Mouse (Mus musculus) liver, embryonic 16.5 days (tissue): ENCODE results near the gene Cep112. TPM values are rescaled to one million over a fixed set of nuclear protein-coding genes. Genes with fewer than 3 reads are reported as not detected.

Experiments used
- ATAC-seq: fragments of 200-750 bp; cut with Nextera tagmentation; 2 replicates; pipeline ENCODE4 v1.8.0; 2017; ENCODE audit warnings: low read depth, mild to moderate bottlenecking, moderate number of reproducible peaks, moderate library complexity
- H3K27ac ChIP-seq: fragments of 300-500 bp; sonication (generic); 2 replicates; pipeline ENCODE4 v1.5.1; 2014; ENCODE audit warnings: mild to moderate bottlenecking, low read length
- H3K27me3 ChIP-seq: fragments of 300-500 bp; sonication (generic); 2 replicates; pipeline ENCODE4 v1.6.1; 2014; ENCODE audit warnings: low read depth, low read length, mixed read lengths; ENCODE audit not compliant: control insufficient read depth, insufficient read depth
- H3K36me3 ChIP-seq: fragments of 300-500 bp; sonication (generic); 2 replicates; pipeline ENCODE4 v1.6.1; 2014; ENCODE audit warnings: mild to moderate bottlenecking; ENCODE audit not compliant: control insufficient read depth, insufficient read depth
- H3K4me1 ChIP-seq: fragments of 300-500 bp; sonication (generic); 2 replicates; pipeline ENCODE4 v1.6.1; 2014; ENCODE audit warnings: low read depth, low read length, mixed read lengths; ENCODE audit not compliant: control insufficient read depth
- H3K4me2 ChIP-seq: fragments of 300-500 bp; sonication (generic); 2 replicates; pipeline ENCODE4 v1.6.1; 2014; ENCODE audit warnings: low read depth, low read length, mixed read lengths
- H3K4me3 ChIP-seq: fragments of 300-500 bp; sonication (generic); 2 replicates; pipeline ENCODE4 v1.5.1; 2014; ENCODE audit warnings: low read depth, mild to moderate bottlenecking, low read length
- H3K9ac ChIP-seq: fragments of 300-500 bp; sonication (generic); 2 replicates; pipeline ENCODE4 v1.6.1; 2014; ENCODE audit warnings: low read depth, low read length
- H3K9me3 ChIP-seq: fragments of 300-500 bp; sonication (generic); replicated peaks from 2 replicates; pipeline ENCODE4 v1.6.1; 2016; ENCODE audit warnings: low read length; ENCODE audit not compliant: control insufficient read depth
- WGBS: fragments of 180-500 bp; shearing (Covaris S2); extraction: QIAGEN DNeasy Blood & Tissue Kit; methylation state at CpG from one replicate; pipeline ENCODE4 v1.1.7; 2014; ENCODE audit not compliant: insufficient replicate concordance; 5-methylcytosine and 5-hydroxymethylcytosine counted together
- polyA plus RNA-seq: library from polyadenylated mRNA; unstranded; fragments of >200 nt; fragmentation: Nextera tagmentation; extraction: Ambion mirVana; gene quantifications from 2 replicates; pipeline ENCODE4 v1.2.1, GENCODE M21; 2015

Gene Cep112
- polyA plus RNA-seq, 1 experiment from 2014 or later: 0.96 TPM

DNA sequence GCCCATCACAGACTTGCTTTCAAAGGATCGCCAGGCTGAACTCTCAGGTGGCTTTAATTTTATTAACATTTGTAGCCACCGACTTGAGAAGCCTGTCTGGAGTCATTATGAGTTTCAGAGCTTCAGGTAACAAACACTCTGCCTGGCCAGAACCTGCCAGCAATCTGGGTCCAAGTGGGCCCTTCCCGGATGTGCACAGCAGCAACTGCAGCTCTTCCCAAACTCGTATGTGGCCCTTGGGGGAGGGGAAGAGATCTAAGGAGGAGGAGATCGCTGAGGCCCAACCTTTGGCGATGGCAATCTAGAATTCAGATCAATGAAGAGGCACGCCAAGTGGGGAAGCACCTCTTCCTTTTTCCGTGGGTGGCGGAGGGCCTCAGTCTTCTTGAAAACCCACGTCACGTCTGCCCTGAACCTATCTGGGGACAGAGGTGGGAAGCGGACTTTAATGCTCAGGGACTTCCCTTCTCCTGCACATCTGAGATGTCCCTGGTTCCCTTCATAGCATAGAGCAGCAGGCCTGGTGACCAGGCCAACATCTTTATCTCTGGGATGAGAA, 468.3 kb downstream of the Cep112 start:
- WGBS: 35% methylated on average over 12 of the region's 12 CpGs
- Histone ChIP-seq H3K27me3 (peaks cover 2% of the 10 kb centered on the region; the same call in 1 of the 2 replicates), H3K4me1 (no peaks in the 10 kb centered on the region), H3K4me3 (no peak overlapping the region), H3K9me3 (no peaks in the 10 kb centered on the region), H3K36me3 (no peaks in the 10 kb centered on the region), H3K4me2 (no peak overlapping the region), H3K27ac (no peak overlapping the region), H3K9ac (no peak overlapping the region)
- ATAC-seq: no peak

DNA sequence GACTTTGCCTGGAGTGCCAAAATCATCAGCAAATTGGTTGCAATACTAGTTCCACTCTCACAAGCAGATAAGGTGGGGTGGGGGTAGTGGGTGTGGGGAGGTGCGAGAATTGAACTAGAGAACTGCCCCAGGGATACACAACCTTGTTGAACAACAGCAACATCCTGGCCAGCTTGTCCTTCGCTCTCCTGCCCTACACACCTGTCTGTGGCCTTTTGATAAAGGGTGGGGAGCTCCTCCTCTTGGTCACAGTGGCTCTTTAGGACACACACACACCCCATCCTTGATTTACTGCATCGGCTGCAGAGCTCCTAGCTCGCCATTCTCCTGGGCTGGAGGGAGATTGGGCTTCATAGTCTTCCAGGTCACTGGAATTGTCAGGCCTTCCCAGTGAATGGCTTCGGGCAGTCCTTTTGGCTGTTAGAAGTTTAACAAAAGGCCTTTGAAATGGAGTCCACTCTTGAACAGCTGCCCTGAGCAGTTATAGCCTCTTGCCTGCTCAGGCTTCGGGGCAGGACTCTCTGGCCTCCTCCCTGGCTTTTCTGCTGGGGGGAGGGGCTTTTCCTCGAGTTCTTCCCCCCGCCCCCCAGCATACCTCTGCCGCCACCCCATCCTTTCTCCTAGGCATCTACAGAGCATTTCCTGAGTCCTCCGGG, 469.0 kb downstream of the Cep112 start:
- Histone ChIP-seq H3K27me3 (peaks cover 2% of the 10 kb centered on the region; the same call in 1 of the 2 replicates), H3K27ac (no peak overlapping the region), H3K9ac (no peak overlapping the region), H3K36me3 (no peaks in the 10 kb centered on the region), H3K4me1 (no peaks in the 10 kb centered on the region), H3K4me2 (no peak overlapping the region), H3K9me3 (no peaks in the 10 kb centered on the region), H3K4me3 (no peak overlapping the region)
- no peak for ATAC-seq
- WGBS: 54% methylated on average over 10 of the region's 10 CpGs

- no peak overlapping the region for H3K27ac ChIP-seq
- H3K36me3 ChIP-seq: no peaks in the 10 kb centered on the region
- no peak for ATAC-seq
- H3K9ac ChIP-seq: no peak overlapping the region
- H3K4me3 ChIP-seq: no peak overlapping the region
- H3K9me3 ChIP-seq: no peaks in the 10 kb centered on the region
- 73% methylated on average over 4 of the region's 4 CpGs for WGBS
- 0 out of 2 replicates have a peak, but pooled peaks cover 2% of the 10 kb centered on the region for H3K27me3 ChIP-seq
- no peaks in the 10 kb centered on the region for H3K4me1 ChIP-seq
- no peak overlapping the region for H3K4me2 ChIP-seq
Measured at GRCm38 (mm10) chr11:108897034-108897433, 472.0 kb downstream of the Cep112 start.

- H3K4me3 ChIP-seq: no peak overlapping the region
- H3K27ac ChIP-seq: no peak overlapping the region
- H3K9ac ChIP-seq: no peak overlapping the region
- no peaks in the 10 kb centered on the region for H3K4me1 ChIP-seq
- no peaks in the 10 kb centered on the region for H3K36me3 ChIP-seq
- WGBS: 67% methylated on average over 9 of the region's 9 CpGs
- H3K9me3 ChIP-seq: no peaks in the 10 kb centered on the region
- H3K27me3 ChIP-seq: no peaks in the 10 kb centered on the region
- H3K4me2 ChIP-seq: no peak overlapping the region
- 0 out of 2 replicates have a peak, but pooled peaks have one; percentile 11 for ATAC-seq
Measured at GRCm38 (mm10) chr11:108898063-108898462, 473.1 kb downstream of the Cep112 start.

DNA sequence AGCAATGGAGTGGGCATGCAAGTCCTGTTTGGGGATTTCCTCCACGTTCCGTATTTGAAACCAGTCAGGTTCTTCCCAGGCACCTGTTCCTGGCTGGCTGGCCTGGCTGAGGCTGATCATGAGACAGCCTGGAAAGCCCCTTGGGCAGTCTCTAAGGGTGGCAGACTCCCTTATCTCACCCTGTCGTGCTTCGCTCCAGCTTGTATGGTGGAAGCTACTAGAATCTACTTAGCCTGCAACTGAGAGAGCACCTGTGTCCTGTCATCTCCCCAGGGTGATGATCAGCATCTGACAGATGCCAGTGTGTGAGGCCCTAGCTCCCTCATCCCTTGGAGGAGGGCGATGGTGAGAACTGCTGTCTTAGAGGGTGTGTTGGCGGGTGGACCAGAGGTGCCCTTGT, 473.5 kb downstream of the Cep112 start:
- WGBS: 58% methylated on average over 6 of the region's 6 CpGs
- Histone ChIP-seq H3K27me3 (no peaks in the 10 kb centered on the region), H3K4me2 (no peak overlapping the region), H3K4me3 (no peak overlapping the region), H3K4me1 (no peaks in the 10 kb centered on the region), H3K27ac (no peak overlapping the region), H3K9ac (no peak overlapping the region), H3K9me3 (no peaks in the 10 kb centered on the region), H3K36me3 (no peaks in the 10 kb centered on the region)
- no peak for ATAC-seq

- H3K36me3 ChIP-seq: no peaks in the 10 kb centered on the region
- H3K9me3 ChIP-seq: no peaks in the 10 kb centered on the region
- ATAC-seq: no peak
- no peak overlapping the region for H3K27ac ChIP-seq
- 66% methylated on average over 9 of the region's 10 CpGs for WGBS
- no peaks in the 10 kb centered on the region for H3K27me3 ChIP-seq
- H3K9ac ChIP-seq: no peak overlapping the region
- no peaks in the 10 kb centered on the region for H3K4me1 ChIP-seq
- H3K4me3 ChIP-seq: no peak overlapping the region
- no peak overlapping the region for H3K4me2 ChIP-seq
Measured at GRCm38 (mm10) chr11:108900718-108901488, 475.9 kb downstream of the Cep112 start.

DNA sequence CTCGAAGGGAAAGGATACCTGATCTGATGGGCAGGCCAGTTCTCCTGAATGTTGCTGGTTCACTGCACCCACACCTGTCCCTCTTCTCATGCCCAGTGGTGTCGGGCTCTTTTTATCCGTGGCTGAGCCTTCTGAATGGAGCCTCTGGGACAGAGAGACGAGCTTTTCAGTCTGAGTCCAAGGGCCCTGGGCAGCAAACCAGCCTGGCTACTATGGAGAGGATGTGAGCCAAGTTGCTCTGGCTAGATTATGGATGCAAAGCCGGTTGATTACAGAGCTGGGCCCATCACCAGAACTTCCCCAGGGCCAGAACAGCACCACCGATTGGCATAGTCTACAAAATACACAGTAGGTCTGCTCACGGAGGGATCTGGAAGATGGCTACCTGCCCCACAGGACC, 476.7 kb downstream of the Cep112 start:
- H3K4me2 ChIP-seq: no peak overlapping the region
- no peak for ATAC-seq
- H3K4me3 ChIP-seq: no peak overlapping the region
- no peaks in the 10 kb centered on the region for H3K4me1 ChIP-seq
- no peaks in the 10 kb centered on the region for H3K27me3 ChIP-seq
- no peaks in the 10 kb centered on the region for H3K36me3 ChIP-seq
- H3K9me3 ChIP-seq: no peaks in the 10 kb centered on the region
- H3K27ac ChIP-seq: no peak overlapping the region
- WGBS: 49% methylated on average over 7 of the region's 7 CpGs
- no peak overlapping the region for H3K9ac ChIP-seq

DNA sequence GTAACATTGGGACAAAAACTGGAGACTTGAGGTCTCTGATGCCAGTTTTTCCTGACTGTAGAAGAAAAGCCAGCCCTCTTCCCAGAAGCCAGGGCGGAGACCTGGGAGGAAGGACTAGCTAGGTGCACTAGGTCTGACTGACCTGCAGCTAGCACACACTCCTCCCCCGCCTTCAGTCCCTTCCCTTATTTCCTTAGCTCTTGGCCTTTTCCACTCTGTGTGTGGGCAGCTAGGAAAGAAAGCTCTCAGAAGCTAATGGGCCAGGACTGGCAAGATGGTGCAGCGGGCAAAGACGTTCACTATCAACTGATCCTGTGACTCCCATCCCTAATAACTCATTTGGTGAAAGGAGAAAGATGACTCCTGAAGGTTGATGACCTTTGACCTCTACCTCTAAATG, 477.3 kb downstream of the Cep112 start:
- Histone ChIP-seq H3K4me2 (no peak overlapping the region), H3K4me1 (no peaks in the 10 kb centered on the region), H3K27me3 (no peaks in the 10 kb centered on the region), H3K9ac (no peak overlapping the region), H3K27ac (no peak overlapping the region), H3K36me3 (no peaks in the 10 kb centered on the region), H3K9me3 (no peaks in the 10 kb centered on the region), H3K4me3 (no peak overlapping the region)
- ATAC-seq: no peak
- WGBS: 60% methylated on average over 4 of the region's 4 CpGs
